Mouse (Mus musculus) midbrain, postnatal 0 days (tissue): Measurements from ENCODE around the gene Rreb1. TPM values are rescaled to one million over a fixed set of nuclear protein-coding genes. Genes with fewer than 3 reads are reported as not detected.

Experiments
- ATAC-seq: fragments of 200-750 bp; cut with Nextera tagmentation; 2 replicates; pipeline ENCODE4 v1.8.0; 2017; ENCODE audit warnings: moderate number of reproducible peaks, mild to moderate bottlenecking, moderate TSS enrichment, moderate library complexity; ENCODE audit not compliant: low FRiP score
- DNase-seq: peaks from one replicate; pipeline ENCODE4 v3.0.0-alpha.2; 2015; ENCODE audit warnings: low spot score
- H3K27ac ChIP-seq: fragments of 300-500 bp; sonication (generic); 2 replicates; pipeline ENCODE4 v1.5.1; 2014; ENCODE audit warnings: low read depth, mild to moderate bottlenecking, low read length, mixed read lengths
- H3K27me3 ChIP-seq: fragments of 300-500 bp; sonication (generic); 2 replicates; pipeline ENCODE4 v1.6.1; 2014; ENCODE audit warnings: low read length, control low read depth, mixed read lengths; ENCODE audit not compliant: insufficient read depth
- H3K36me3 ChIP-seq: fragments of 300-500 bp; sonication (generic); 2 replicates; pipeline ENCODE4 v1.6.1; 2014; ENCODE audit warnings: low read length, control low read depth, mixed read lengths; ENCODE audit not compliant: insufficient read depth
- H3K4me1 ChIP-seq: fragments of 300-500 bp; sonication (generic); 2 replicates; pipeline ENCODE4 v1.6.1; 2014; ENCODE audit warnings: mild to moderate bottlenecking, control low read depth, antibody characterized with exemption, low read length, mixed read lengths; ENCODE audit not compliant: insufficient read depth
- H3K4me2 ChIP-seq: fragments of 300-500 bp; sonication (generic); 2 replicates; pipeline ENCODE4 v1.6.1; 2014; ENCODE audit warnings: low read depth, mild to moderate bottlenecking, low read length, mixed read lengths; ENCODE audit not compliant: poor library complexity, severe bottlenecking
- H3K4me3 ChIP-seq: fragments of 300-500 bp; sonication (generic); 2 replicates; pipeline ENCODE4 v1.5.1; 2014; ENCODE audit warnings: low read depth, mild to moderate bottlenecking, low read length, moderate library complexity
- H3K9ac ChIP-seq: fragments of 300-500 bp; sonication (generic); replicated peaks from 2 replicates; pipeline ENCODE4 v1.6.1; 2014; ENCODE audit warnings: mild to moderate bottlenecking, low read length, moderate library complexity, mixed read lengths; ENCODE audit not compliant: poor library complexity, severe bottlenecking
- H3K9me3 ChIP-seq: fragments of 300-500 bp; sonication (generic); 2 replicates; pipeline ENCODE4 v1.6.1; 2016; ENCODE audit warnings: low read length, control low read depth
- CTCF ChIP-seq: IDR thresholded peaks from 2 replicates; pipeline ENCODE4 v1.5.1; 2016; ENCODE audit warnings: antibody characterized with exemption, mild to moderate bottlenecking
- WGBS: fragments of 180-500 bp; shearing (Covaris S2); extraction: QIAGEN DNeasy Blood & Tissue Kit; methylation state at CpG from one replicate; pipeline ENCODE4 v1.1.7; 2014; 5-methylcytosine and 5-hydroxymethylcytosine counted together
- polyA plus RNA-seq: library from polyadenylated mRNA; unstranded; fragments of >200 nt; fragmentation: Nextera tagmentation; extraction: Ambion mirVana; gene quantifications from 2 replicates; pipeline ENCODE4 v1.2.1, GENCODE M21; 2015
- total RNA-seq: library from RNA; depleted of rRNA; stranded (reverse); fragments of >200 nt; gene quantifications from 2 replicates; pipeline ENCODE4 v1.2.3, GENCODE M21; 2014

The Rreb1 gene
- total and polyA plus RNA-seq, 2 experiments from 2014 or later: 2.0 to 4.3 TPM

DNA sequence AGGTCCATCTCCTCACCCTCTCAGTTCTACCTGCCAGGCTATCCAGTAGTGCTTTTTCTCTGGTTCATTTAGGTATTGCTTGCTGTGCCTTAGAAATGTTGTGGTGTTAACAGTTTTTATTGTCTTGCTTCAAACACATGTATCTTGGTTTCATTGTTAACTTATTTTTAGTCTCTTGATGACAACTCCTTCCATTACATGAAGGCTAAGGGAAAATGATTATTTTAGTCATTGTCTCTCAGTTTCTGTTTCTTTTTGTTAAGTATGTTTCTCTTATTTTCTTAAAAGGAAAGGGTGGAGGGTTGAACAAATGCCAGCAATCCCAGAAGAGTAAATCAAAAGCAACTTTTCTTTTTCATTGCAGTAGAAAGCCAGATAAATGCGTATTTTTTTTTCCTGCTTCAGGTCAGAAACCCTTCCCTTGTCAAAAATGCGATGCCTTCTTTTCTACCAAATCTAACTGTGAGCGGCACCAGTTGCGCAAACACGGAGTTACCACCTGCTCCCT, 163.0 kb downstream of the Rreb1 start:
- no peak for TF ChIP-seq CTCF

DNA sequence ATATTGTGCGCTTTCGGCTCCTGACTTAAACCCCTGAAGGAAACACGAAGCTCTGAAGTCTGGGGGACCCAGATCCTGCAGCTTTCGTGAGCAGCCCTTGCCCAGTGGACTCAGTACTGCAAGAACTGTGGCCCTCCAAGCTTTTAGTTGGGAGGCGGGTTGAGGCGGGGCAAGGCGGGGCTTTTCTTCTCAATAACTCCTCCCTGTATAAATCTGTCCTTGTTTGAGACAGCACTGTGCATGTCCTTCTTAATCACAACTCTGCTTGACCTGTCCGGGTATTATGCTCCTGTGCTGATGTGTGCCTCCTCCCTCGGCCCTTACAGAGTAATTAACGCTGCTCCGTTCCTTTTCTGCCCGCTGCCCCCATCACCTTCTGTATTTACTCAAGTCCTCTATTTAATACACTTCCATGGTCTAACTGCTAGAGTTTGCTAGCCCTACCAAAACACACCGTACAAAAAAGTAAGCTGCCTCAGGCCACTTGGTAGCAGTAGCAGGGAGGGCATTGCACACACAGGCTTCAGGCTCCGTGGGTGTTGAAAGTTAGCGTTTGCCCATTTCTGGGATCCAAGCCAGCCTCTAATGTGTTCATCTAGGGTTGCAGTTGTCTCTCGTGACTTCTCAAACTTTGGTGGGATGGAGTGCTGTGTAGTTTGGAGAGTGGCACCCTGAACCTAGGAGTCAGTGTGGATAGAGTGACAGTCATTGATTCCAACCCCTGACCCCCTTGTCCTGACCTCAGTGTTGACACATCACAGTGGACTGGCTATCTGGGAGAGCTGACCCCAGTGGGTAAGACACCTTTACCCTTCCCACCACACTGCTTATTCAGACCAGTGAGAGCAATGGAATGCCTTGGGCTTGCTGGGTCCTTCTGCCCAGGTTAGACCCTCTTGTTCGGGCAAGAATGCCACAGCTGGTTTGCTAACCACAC, 164.0 kb downstream of the Rreb1 start:
- H3K4me2 ChIP-seq: no peak overlapping the region
- H3K4me1 ChIP-seq: no peaks in the 10 kb centered on the region
- no peaks in the 10 kb centered on the region for H3K9me3 ChIP-seq
- DNase-seq: no peak
- no peak overlapping the region for H3K9ac ChIP-seq
- H3K36me3 ChIP-seq: no peaks in the 10 kb centered on the region
- no peak for ATAC-seq
- WGBS: 69% methylated on average over 17 of the region's 17 CpGs
- no peak overlapping the region for H3K27ac ChIP-seq
- H3K27me3 ChIP-seq: no peaks in the 10 kb centered on the region
- TF ChIP-seq CTCF: no peak
- H3K4me3 ChIP-seq: no peak overlapping the region

More for the DNA sequence above, 163.0 kb downstream of the Rreb1 start:
- DNase-seq (no peak), ATAC-seq (no peak)
- no peak overlapping the region for H3K4me3 ChIP-seq
- no peak overlapping the region for H3K4me2 ChIP-seq
- no peaks in the 10 kb centered on the region for H3K36me3 ChIP-seq
- H3K27me3 ChIP-seq: no peaks in the 10 kb centered on the region
- H3K9ac ChIP-seq: no peak overlapping the region
- WGBS: 66% methylated on average over 5 of the region's 5 CpGs
- no peak overlapping the region for H3K27ac ChIP-seq
- H3K4me1 ChIP-seq: no peaks in the 10 kb centered on the region
- H3K9me3 ChIP-seq: no peaks in the 10 kb centered on the region

- Histone ChIP-seq H3K27me3 (no peaks in the 10 kb centered on the region), H3K4me2 (no peak overlapping the region), H3K9me3 (no peaks in the 10 kb centered on the region), H3K27ac (no peak overlapping the region), H3K4me1 (no peaks in the 10 kb centered on the region), H3K9ac (no peak overlapping the region), H3K4me3 (no peak overlapping the region), H3K36me3 (no peaks in the 10 kb centered on the region)
- 85% methylated on average over 4 of the region's 4 CpGs for WGBS
- DNase-seq (no peak), ATAC-seq (no peak)
- TF ChIP-seq CTCF: no peak
Observed at GRCm38 (mm10) chr13:37942887-37943331, 164.7 kb downstream of the Rreb1 start.

- Histone ChIP-seq H3K9me3 (no peaks in the 10 kb centered on the region), H3K36me3 (no peaks in the 10 kb centered on the region), H3K4me2 (no peak overlapping the region), H3K4me3 (no peak overlapping the region), H3K27ac (no peak overlapping the region), H3K4me1 (no peaks in the 10 kb centered on the region), H3K27me3 (no peaks in the 10 kb centered on the region), H3K9ac (no peak overlapping the region)
- WGBS: 96% methylated on average over 3 of the region's 3 CpGs
- DNase-seq: no peak
- no peak for ATAC-seq
- no peak for TF ChIP-seq CTCF
Observed at GRCm38 (mm10) chr13:37943466-37943865, 165.3 kb downstream of the Rreb1 start.

DNA sequence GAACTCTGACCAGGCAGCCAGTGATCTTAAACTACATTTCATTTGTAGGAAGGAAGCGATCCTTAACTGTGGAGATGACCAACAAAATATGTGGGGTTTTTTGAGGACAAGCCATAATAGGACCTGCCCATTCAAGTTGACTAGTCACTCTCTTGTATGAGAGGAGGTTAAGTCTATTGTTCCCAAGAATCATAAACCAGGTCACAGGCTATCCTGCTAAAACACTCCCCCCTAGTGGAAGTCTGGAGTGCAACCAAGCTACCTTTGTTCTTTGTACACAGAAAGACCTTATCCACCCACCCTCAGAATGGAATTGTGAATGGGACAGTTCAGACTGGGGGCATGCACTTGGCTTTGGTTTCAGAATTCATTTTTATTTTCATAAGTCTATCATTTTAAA, 166.1 kb downstream of the Rreb1 start:
- Histone ChIP-seq H3K27me3 (no peaks in the 10 kb centered on the region), H3K27ac (no peak overlapping the region), H3K4me3 (no peak overlapping the region), H3K36me3 (peaks cover 3% of the 10 kb centered on the region; the same call in 1 of the 2 replicates), H3K9me3 (no peaks in the 10 kb centered on the region), H3K4me1 (no peaks in the 10 kb centered on the region), H3K9ac (no peak overlapping the region), H3K4me2 (no peak overlapping the region)
- ATAC-seq (no peak), DNase-seq (peak; percentile 68)
- WGBS: 88% methylated on average over 1 of the region's 1 CpGs
- TF ChIP-seq CTCF: peak; percentile 67

DNA sequence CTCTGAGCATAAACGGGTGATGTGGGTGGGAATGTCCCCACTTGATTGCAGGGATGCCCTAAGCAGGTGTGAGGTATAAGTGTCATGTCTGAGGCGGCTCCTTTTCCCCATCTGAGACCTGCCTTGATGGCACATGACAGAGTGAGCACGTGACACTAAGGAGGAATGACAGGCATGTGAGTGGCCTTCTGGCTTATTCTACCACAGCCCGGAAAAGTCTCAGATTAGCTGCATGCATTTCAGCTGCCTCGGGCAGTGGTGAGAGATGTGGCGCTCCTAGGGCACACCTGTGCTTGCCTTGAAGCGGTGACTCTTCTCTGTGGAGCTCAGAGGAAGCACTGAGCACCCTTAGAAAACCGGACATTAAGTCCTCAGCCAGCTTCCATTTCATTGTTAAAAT, 167.2 kb downstream of the Rreb1 start:
- no peak for TF ChIP-seq CTCF
- no peak overlapping the region for H3K9ac ChIP-seq
- ATAC-seq (no peak), DNase-seq (no peak)
- no peak overlapping the region for H3K27ac ChIP-seq
- peaks cover 3% of the 10 kb centered on the region; the same call in 1 of the 2 replicates for H3K36me3 ChIP-seq
- H3K4me2 ChIP-seq: no peak overlapping the region
- no peaks in the 10 kb centered on the region for H3K27me3 ChIP-seq
- H3K4me3 ChIP-seq: no peak overlapping the region
- no peaks in the 10 kb centered on the region for H3K9me3 ChIP-seq
- no peaks in the 10 kb centered on the region for H3K4me1 ChIP-seq
- WGBS: 69% methylated on average over 8 of the region's 8 CpGs
